Mouse (Mus musculus) embryonic fibroblast, embryonic 13.5 days (primary cell): ENCODE measurements around the gene Zbtb46. TPM values are rescaled to one million over a fixed set of nuclear protein-coding genes. Genes with fewer than 3 reads are reported as not detected.

Source experiments
- H3K27ac ChIP-seq: 2 replicates; pipeline ENCODE4 v1.5.1; 2012; ENCODE audit warnings: low read length, control low read depth, inconsistent platforms; ENCODE audit not compliant: insufficient read depth
- H3K4me1 ChIP-seq: 2 replicates; pipeline ENCODE4 v1.6.1; 2011; ENCODE audit warnings: low read length; ENCODE audit not compliant: control insufficient read depth, insufficient read depth
- H3K4me3 ChIP-seq: 2 replicates; pipeline ENCODE4 v1.5.1; 2011; ENCODE audit warnings: mild to moderate bottlenecking, control low read depth, low read length; ENCODE audit not compliant: insufficient read depth
- CTCF ChIP-seq: IDR thresholded peaks from 2 replicates; pipeline ENCODE4 v1.5.1; 2011; ENCODE audit warnings: mild to moderate bottlenecking, control low read depth, low read length, moderate library complexity, borderline replicate concordance; ENCODE audit not compliant: insufficient read depth
- POLR2A ChIP-seq: IDR thresholded peaks from 2 replicates; pipeline ENCODE4 v1.6.1; 2011; ENCODE audit warnings: low read depth, mild to moderate bottlenecking, control low read depth, low read length, moderate library complexity
- polyA plus RNA-seq: library from polyadenylated mRNA; stranded (reverse); fragments of >200 nt; gene quantifications from 2 replicates; pipeline ENCODE4 v1.2.4, GENCODE M21; 2011; ENCODE audit warnings: low read depth; ENCODE audit not compliant: missing spikeins, insufficient read length

The Zbtb46 gene
- polyA plus RNA-seq, 1 experiment, result 3.3 TPM

GRCm38 (mm10) chr2:181390136-181390870 is 68.9 kb downstream of the Zbtb46 start:
- Histone ChIP-seq H3K4me3 (no peak overlapping the region), H3K27ac (no peak overlapping the region), H3K4me1 (no peaks in the 10 kb centered on the region)
- no peak for TF ChIP-seq CTCF
- TF ChIP-seq POLR2A, result no peak

- Histone ChIP-seq H3K4me1 (no peaks in the 10 kb centered on the region), H3K4me3 (no peak overlapping the region), H3K27ac (no peak overlapping the region)
- no peak for TF ChIP-seq CTCF
- TF ChIP-seq POLR2A, result no peak
Measured at GRCm38 (mm10) chr2:181386663-181387210, 72.5 kb downstream of the Zbtb46 start.

DNA sequence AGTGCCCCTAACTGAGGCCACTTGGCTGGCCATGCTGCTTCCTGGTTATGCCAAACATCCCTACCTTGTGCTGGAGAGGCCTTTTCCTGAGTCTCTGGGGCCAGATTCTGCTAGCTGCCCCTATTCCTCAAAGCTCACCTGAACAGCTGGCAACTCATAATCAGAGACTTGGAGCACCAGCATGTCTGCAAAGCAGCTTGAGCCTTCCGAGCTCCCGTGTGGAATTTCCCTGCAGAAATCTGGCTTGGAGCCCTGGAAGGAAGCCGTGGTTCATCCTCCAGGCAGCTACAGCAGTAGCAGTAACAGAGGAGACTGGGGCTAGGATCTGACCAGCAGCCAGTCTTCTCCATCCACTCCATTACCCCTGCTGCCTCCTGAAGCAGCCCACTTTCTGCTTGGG is 73.3 kb downstream of the Zbtb46 start:
- H3K4me1 ChIP-seq, result no peaks in the 10 kb centered on the region
- no peak overlapping the region for H3K27ac ChIP-seq
- no peak for TF ChIP-seq CTCF
- no peak for TF ChIP-seq POLR2A
- no peak overlapping the region for H3K4me3 ChIP-seq

GRCm38 (mm10) chr2:181384919-181385391 is 74.3 kb downstream of the Zbtb46 start:
- Histone ChIP-seq H3K4me3 (no peak overlapping the region), H3K4me1 (no peaks in the 10 kb centered on the region), H3K27ac (no peak overlapping the region)
- TF ChIP-seq CTCF (no peak), POLR2A (no peak)

- no peak overlapping the region for H3K27ac ChIP-seq
- H3K4me3 ChIP-seq, result no peak overlapping the region
- TF ChIP-seq CTCF, result no peak
- no peak for TF ChIP-seq POLR2A
- H3K4me1 ChIP-seq, result no peaks in the 10 kb centered on the region
Measured at GRCm38 (mm10) chr2:181384463-181384862, 74.8 kb downstream of the Zbtb46 start.

- no peak overlapping the region for H3K27ac ChIP-seq
- no peak overlapping the region for H3K4me3 ChIP-seq
- no peaks in the 10 kb centered on the region for H3K4me1 ChIP-seq
- TF ChIP-seq CTCF (no peak), POLR2A (no peak)
Measured at GRCm38 (mm10) chr2:181381631-181382306, 77.5 kb downstream of the Zbtb46 start.

DNA sequence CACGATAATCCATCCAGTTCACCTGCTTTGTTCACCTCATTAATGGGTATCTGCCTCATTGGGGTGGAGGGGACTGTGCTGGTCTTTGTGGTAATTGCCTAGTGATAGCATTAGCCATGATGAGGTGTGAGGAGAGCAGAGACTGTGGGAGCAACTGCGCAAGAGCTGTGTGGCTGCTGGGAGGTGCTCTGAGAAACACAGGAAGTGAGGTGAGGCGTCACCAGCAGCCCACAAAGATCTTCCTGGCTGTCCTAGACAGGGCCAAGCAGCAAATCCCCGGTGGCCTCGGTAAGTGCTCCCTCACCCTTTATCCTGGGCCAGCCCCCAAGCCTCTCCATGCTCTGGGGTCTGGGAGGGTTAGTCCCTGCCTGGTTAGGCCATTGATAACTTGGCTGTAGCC is 78.1 kb downstream of the Zbtb46 start:
- TF ChIP-seq POLR2A (no peak), CTCF (no peak)
- H3K4me3 ChIP-seq, result no peak overlapping the region
- no peaks in the 10 kb centered on the region for H3K4me1 ChIP-seq
- H3K27ac ChIP-seq, result no peak overlapping the region

DNA sequence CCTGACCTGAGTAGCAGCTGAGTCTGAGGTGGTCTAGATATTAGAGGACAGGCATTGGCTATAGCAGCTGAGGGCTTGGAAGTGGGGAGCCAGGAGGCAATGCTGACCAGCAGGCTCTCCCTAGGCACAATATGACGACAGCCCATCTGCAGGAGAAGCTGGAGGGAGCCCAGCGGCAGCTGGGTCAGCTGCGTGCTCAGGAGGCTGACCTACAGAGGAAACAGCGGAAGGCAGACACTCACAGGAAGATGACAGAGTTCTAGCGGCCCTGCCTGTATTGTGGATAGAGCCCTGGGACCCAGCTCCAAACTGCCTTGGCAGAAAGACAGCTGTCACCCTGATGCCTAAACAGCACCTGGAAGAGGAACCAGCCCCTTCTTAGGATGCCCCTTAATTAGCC is 79.0 kb downstream of the Zbtb46 start:
- Histone ChIP-seq H3K4me1 (no peaks in the 10 kb centered on the region), H3K27ac (no peak overlapping the region), H3K4me3 (no peak overlapping the region)
- no peak for TF ChIP-seq CTCF
- no peak for TF ChIP-seq POLR2A

- no peak for TF ChIP-seq CTCF
- TF ChIP-seq POLR2A, result no peak
- Histone ChIP-seq H3K4me1 (no peaks in the 10 kb centered on the region), H3K4me3 (no peak within 1 kb of the TSS), H3K27ac (no peak within 1 kb of the TSS)
Measured at GRCm38 (mm10) chr2:181379778-181380177, 79.4 kb downstream of the Zbtb46 start, which contains the start of gene Lime1. Lime1 (plus strand) TSS chr2:181380078.

DNA sequence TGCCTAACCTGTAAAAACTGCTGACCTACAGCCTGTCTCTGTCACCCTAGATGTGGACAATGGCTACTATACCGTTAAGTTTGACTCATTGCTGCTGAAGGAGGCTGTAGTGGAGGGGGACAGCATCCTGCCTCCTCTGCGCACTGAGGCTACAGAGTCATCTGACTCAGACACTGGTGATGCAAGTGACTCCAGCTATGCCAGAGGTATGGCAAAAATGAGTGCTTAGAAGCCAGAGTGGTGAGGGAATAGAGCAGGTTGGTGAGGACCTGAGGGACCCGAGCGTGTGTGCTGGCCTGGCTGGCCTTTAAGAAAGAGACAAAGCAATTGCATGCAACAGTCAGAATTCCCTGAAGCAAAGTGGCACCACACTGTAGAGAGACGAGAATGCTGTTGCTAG is 80.5 kb downstream of the Zbtb46 start:
- no peak overlapping the region for H3K27ac ChIP-seq
- no peak for TF ChIP-seq POLR2A
- no peak for TF ChIP-seq CTCF
- no peak overlapping the region for H3K4me3 ChIP-seq
- no peaks in the 10 kb centered on the region for H3K4me1 ChIP-seq
